Comparison of ENCODE assay signal across 8 mouse cellular contexts in the genomic region with DNA sequence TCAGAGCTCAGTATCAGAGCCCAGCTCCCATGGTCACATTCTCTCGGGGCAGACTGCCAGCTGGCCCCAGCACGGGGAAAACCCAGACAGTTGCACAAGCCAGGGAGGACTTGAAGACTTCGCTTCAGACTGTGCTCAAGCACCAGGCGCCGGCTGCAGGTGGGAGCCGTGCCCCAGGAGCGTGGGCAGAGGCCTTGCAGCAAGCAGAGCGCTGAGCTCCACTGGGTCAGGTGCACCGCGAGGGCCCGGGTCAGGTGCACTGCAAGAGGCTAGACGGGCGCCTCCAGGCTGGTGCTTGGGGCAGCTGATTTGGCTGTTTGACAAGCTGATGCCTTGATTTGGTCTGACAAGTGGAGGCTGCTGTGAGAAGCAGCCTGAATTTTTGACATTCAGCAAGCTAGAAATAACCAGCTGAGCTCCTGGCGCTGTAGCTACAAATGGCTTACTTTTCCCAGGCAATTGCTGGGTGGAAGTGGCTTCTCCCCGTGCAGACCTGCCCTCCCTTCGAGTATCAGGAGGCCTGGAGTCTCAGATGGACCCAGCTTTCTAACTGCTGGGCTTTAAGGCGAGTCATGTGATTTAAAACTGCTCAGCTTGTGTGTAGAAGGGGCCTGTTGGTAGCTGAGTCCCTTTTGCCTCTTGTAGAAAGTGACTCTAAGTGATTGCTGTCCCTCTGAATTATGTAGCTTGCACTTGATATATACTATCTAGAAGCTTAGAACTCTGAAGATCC.
A peak's percentile ranks its signal among the peaks of the same experiment; 100 is the strongest.
DNase-seq lines count a peak whose midpoint lies in the region; ATAC-seq and TF ChIP-seq lines count a peak whose summit lies in the region.

No protein-coding gene starts in this region.

- no peak for TF ChIP-seq POLR2A in brain, embryonic 14.5 days (IDR thresholded peaks at IDR 0.05; ENCODE audit: borderline replicate concordance, extremely low read depth, insufficient read depth, insufficient read length, poor library complexity, severe bottlenecking)

- 0 out of 2 replicates have a peak overlapping the region, but pooled peaks have one; percentile 2 for H3K4me2 ChIP-seq in forebrain, postnatal 0 days (ENCODE audit: low read depth)
- peak overlapping the region; percentile 25; the same call in 1 of the 2 replicates for H3K4me2 ChIP-seq in liver, embryonic 12.5 days

- TF ChIP-seq CTCF in brain, embryonic 14.5 days (IDR thresholded peaks at IDR 0.05; ENCODE audit: borderline replicate concordance, extremely low read depth, insufficient read depth, insufficient read length): no peak
- no peak for TF ChIP-seq CTCF in forebrain, postnatal 0 days (IDR thresholded peaks at IDR 0.05; ENCODE audit: low read depth)

- ATAC-seq in forebrain, postnatal 0 days: peak; percentile 58
- no peak for ATAC-seq in liver, embryonic 12.5 days

- intact Hi-C loops in heart, postnatal 14 days (cut with DNase I): loop anchor here (5.0 kb wide), 2 partner anchors 82 to 113 kb away; no protein-coding TSS in a partner anchor

- H3K36me3 ChIP-seq in forebrain, postnatal 0 days (ENCODE audit: insufficient read depth): no peaks in the 10 kb centered on the region
- H3K36me3 ChIP-seq in liver, embryonic 12.5 days: no peaks in the 10 kb centered on the region

- H3K4me3 ChIP-seq in forebrain, postnatal 0 days (ENCODE audit: low read depth, low read length): no peak overlapping the region
- H3K4me3 ChIP-seq in liver, embryonic 12.5 days: no peak overlapping the region

- WGBS in forebrain, postnatal 0 days: 20% methylated on average over 17 of the region's 17 CpGs
- 33% methylated on average over 17 of the region's 17 CpGs for WGBS in liver, embryonic 12.5 days (ENCODE audit: insufficient replicate concordance)

- H3K9me3 ChIP-seq in forebrain, postnatal 0 days (ENCODE audit: low read length): no peaks in the 10 kb centered on the region
- H3K9me3 ChIP-seq in liver, embryonic 12.5 days (replicated peaks): no peaks in the 10 kb centered on the region

- H3K9ac ChIP-seq in forebrain, postnatal 0 days: no peak overlapping the region
- H3K9ac ChIP-seq in liver, embryonic 12.5 days: no peak overlapping the region

- H3K27ac ChIP-seq in forebrain, postnatal 0 days (ENCODE audit: low read depth, low read length): no peak overlapping the region
- H3K27ac ChIP-seq in liver, embryonic 12.5 days: no peak overlapping the region

- no peaks in the 10 kb centered on the region for H3K27me3 ChIP-seq in forebrain, postnatal 0 days (ENCODE audit: insufficient read depth, low read length)
- H3K27me3 ChIP-seq in liver, embryonic 12.5 days (replicated peaks): peaks cover 10% of the 10 kb centered on the region; the same call in 1 of the 2 replicates

- H3K4me1 ChIP-seq in forebrain, postnatal 0 days (ENCODE audit: insufficient read depth): peaks cover 12% of the 10 kb centered on the region; the same call in 1 of the 2 replicates
- H3K4me1 ChIP-seq in liver, embryonic 12.5 days: peaks cover 10% of the 10 kb centered on the region; the same call in 1 of the 2 replicates

- DNase-seq in B cell, adult 2 months: peak; percentile 25 to 27
- peak; percentile 75 for DNase-seq in brain, embryonic 14.5 days (ENCODE audit: low read depth)
- DNase-seq in forebrain, postnatal 0 days: peak; percentile 38
- peak; percentile 86 to 90 for DNase-seq in heart, postnatal 14 days
- DNase-seq in kidney, postnatal 25 days: peak; percentile 92 to 95
- peak; percentile 89 for DNase-seq in ovary, adult 18-20 months (ENCODE audit: low spot score)
- peak; percentile 50 for DNase-seq in thymus, postnatal 0 days (ENCODE audit: low spot score)

Comparison
In these comparisons a context has a peak if more than half of its experiments do, and no peak if none do; other contexts are left out.
1. DNase-seq: peak in every context shown above with its lines; median percentile 94 in kidney, postnatal 25 days; 89 in ovary, adult 18-20 months; 88 in heart, postnatal 14 days; 75 in brain, embryonic 14.5 days; 50 in thymus, postnatal 0 days; 38 in forebrain, postnatal 0 days; 26 in B cell, adult 2 months.